Mouse (Mus musculus) thymus, postnatal 25 days (tissue): ENCODE measurements at regions not wholly inside any gene's neighbourhood (a gene's known extent, or its start where the extent isn't known, plus 50 kb on each side); places are given as distances from the start of the nearest gene placed in this dataset.

Experiments used
- DNase-seq: peaks from one replicate; pipeline ENCODE4 v3.0.0; 2022

GRCm38 (mm10) chr14:101382838-101383237 lies 182.7 kb upstream of the Prr30 start:
- no peak for DNase-seq

GRCm38 (mm10) chr14:101381943-101382342 lies 181.8 kb upstream of the Prr30 start:
- no peak for DNase-seq

GRCm38 (mm10) chr14:101379663-101380006 lies 179.5 kb upstream of the Prr30 start:
- DNase-seq: no peak

GRCm38 (mm10) chr14:101378965-101379662 lies 179.0 kb upstream of the Prr30 start:
- DNase-seq: peak; percentile 23

- no peak for DNase-seq
Measured at GRCm38 (mm10) chr14:101378545-101378944, 178.4 kb upstream of the Prr30 start.

GRCm38 (mm10) chr14:101376690-101377089 lies 176.6 kb upstream of the Prr30 start:
- DNase-seq: no peak

- no peak for DNase-seq
Measured at GRCm38 (mm10) chr14:101375833-101376232, 175.7 kb upstream of the Prr30 start.

- DNase-seq: no peak
Measured at GRCm38 (mm10) chr14:101373864-101374263, 173.7 kb upstream of the Prr30 start.

GRCm38 (mm10) chr14:101359860-101360259 lies 159.7 kb upstream of the Prr30 start:
- no peak for DNase-seq

- DNase-seq: no peak
Measured at GRCm38 (mm10) chr14:101353009-101353378, 152.9 kb upstream of the Prr30 start.

- DNase-seq: no peak
Measured at GRCm38 (mm10) chr14:101352046-101353008, 152.2 kb upstream of the Prr30 start.

- no peak for DNase-seq
Measured at GRCm38 (mm10) chr14:101340331-101340730, 140.2 kb upstream of the Prr30 start.

GRCm38 (mm10) chr14:101332015-101332414 lies 131.9 kb upstream of the Prr30 start:
- no peak for DNase-seq

GRCm38 (mm10) chr14:101327421-101327820 lies 127.3 kb upstream of the Prr30 start:
- no peak for DNase-seq

- DNase-seq: no peak
Measured at GRCm38 (mm10) chr14:101326477-101326941, 126.4 kb upstream of the Prr30 start.

GRCm38 (mm10) chr14:101323361-101323760 lies 123.2 kb upstream of the Prr30 start:
- no peak for DNase-seq

GRCm38 (mm10) chr14:101307920-101308319 lies 107.8 kb upstream of the Prr30 start:
- no peak for DNase-seq

GRCm38 (mm10) chr14:101304487-101305032 lies 104.4 kb upstream of the Prr30 start:
- DNase-seq: no peak

GRCm38 (mm10) chr14:101297841-101298240 lies 97.7 kb upstream of the Prr30 start:
- DNase-seq: no peak

- no peak for DNase-seq
Measured at GRCm38 (mm10) chr14:101294693-101295092, 94.6 kb upstream of the Prr30 start.

GRCm38 (mm10) chr14:101287755-101288154 lies 87.6 kb upstream of the Prr30 start:
- no peak for DNase-seq

- no peak for DNase-seq
Measured at GRCm38 (mm10) chr14:101269048-101269789, 69.1 kb upstream of the Prr30 start.

- no peak for DNase-seq
Measured at GRCm38 (mm10) chr14:101267536-101267935, 67.4 kb upstream of the Prr30 start.
